Mouse (Mus musculus) colon, adult 2 months (tissue): Measurements from ENCODE around the gene Tunar. TPM values are rescaled to one million over a fixed set of nuclear protein-coding genes. Genes with fewer than 3 reads are reported as not detected.

Source experiments
- polyA plus RNA-seq: library from polyadenylated mRNA; depleted of rRNA; stranded (reverse); fragments of >200 nt; gene quantifications from 2 replicates; pipeline ENCODE4 v1.2.3, GENCODE M21; 2012; rRNA removed

Tunar gene
- not detected in 2 replicates for polyA plus RNA-seq

DNA sequence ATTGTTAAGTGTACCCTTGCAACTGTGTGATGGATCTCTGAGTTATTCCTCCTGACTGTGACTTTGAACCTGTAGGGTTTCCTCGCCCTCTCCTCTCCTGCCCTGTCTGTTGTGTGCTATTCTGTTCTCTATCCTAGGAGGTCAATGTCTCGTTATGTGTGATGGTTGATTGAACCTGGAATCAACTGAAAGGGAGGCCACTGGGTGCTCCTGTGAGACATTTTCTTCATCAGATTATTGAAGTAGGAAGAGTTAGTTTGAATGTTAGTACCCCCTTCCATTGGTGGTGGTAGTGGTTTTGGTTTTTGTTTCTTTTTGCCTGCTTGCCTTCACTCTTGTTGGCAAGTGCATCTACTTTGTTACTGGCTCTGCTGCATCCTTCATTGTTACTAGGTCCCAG, at the start of gene Tunar:
Gene Tunar (plus strand): TSS at position 301 of the 400 bp plus-strand sequence.

Other genes starting within 250 kb of the Tunar start
- not detected in 2 replicates for gene Tcl1b2, start 187.9 kb upstream of the Tunar start, polyA plus RNA-seq
- gene Tcl1b1, start 174.2 kb upstream of the Tunar start, polyA plus RNA-seq = not detected in 2 replicates
- gene Tcl1b5, start 157.5 kb upstream of the Tunar start, polyA plus RNA-seq = not detected in 2 replicates
- gene Tcl1b3, start 142.8 kb upstream of the Tunar start, polyA plus RNA-seq = not detected in 2 replicates
- not detected in 2 replicates for gene Tcl1b4, start 131.9 kb upstream of the Tunar start, polyA plus RNA-seq
- not detected in 2 replicates for gene Tcl1, start 111.1 kb upstream of the Tunar start, polyA plus RNA-seq
- 1.4 and 1.6 TPM in 2 replicates for gene D430019H16Rik, start 120.0 kb downstream of the Tunar start, polyA plus RNA-seq
- gene Bdkrb2, start 229.4 kb downstream of the Tunar start, polyA plus RNA-seq = 11.1 and 13.3 TPM in 2 replicates